Mouse (Mus musculus) limb, embryonic 14.5 days (tissue): ENCODE measurements around the gene Kat2b. TPM values are rescaled to one million over a fixed set of nuclear protein-coding genes. Genes with fewer than 3 reads are reported as not detected.

Source experiments
- ATAC-seq: fragments of 200-750 bp; cut with Nextera tagmentation; 2 replicates; pipeline ENCODE4 v1.8.0; 2017; ENCODE audit warnings: low read depth, moderate number of reproducible peaks, moderate TSS enrichment; ENCODE audit not compliant: low FRiP score
- DNase-seq: peaks from one replicate; pipeline ENCODE4 v3.0.0-alpha.2; 2015; ENCODE audit warnings: low spot score
- H3K27ac ChIP-seq: fragments of 300-500 bp; sonication (generic); replicated peaks from 2 replicates; pipeline ENCODE4 v1.5.1; 2014; ENCODE audit warnings: low read depth, mild to moderate bottlenecking, low read length, moderate library complexity, mixed read lengths
- H3K27me3 ChIP-seq: fragments of 300-500 bp; sonication (generic); 2 replicates; pipeline ENCODE4 v1.6.1; 2014; ENCODE audit warnings: low read length, mixed read lengths; ENCODE audit not compliant: control insufficient read depth, insufficient read depth
- H3K36me3 ChIP-seq: fragments of 300-500 bp; sonication (generic); 2 replicates; pipeline ENCODE4 v1.6.1; 2014; ENCODE audit warnings: mild to moderate bottlenecking, low read length, moderate library complexity, mixed read lengths; ENCODE audit not compliant: control insufficient read depth, insufficient read depth
- H3K4me1 ChIP-seq: fragments of 300-500 bp; sonication (generic); 2 replicates; pipeline ENCODE4 v1.6.1; 2014; ENCODE audit warnings: antibody characterized with exemption, low read length, mixed read lengths; ENCODE audit not compliant: control insufficient read depth, insufficient read depth
- H3K4me2 ChIP-seq: fragments of 300-500 bp; sonication (generic); replicated peaks from 2 replicates; pipeline ENCODE4 v1.6.1; 2014; ENCODE audit warnings: low read depth, mild to moderate bottlenecking, low read length, moderate library complexity; ENCODE audit not compliant: severe bottlenecking
- H3K4me3 ChIP-seq: fragments of 300-500 bp; sonication (generic); replicated peaks from 2 replicates; pipeline ENCODE4 v1.5.1; 2014; ENCODE audit warnings: low read length
- H3K9ac ChIP-seq: fragments of 300-500 bp; sonication (generic); 2 replicates; pipeline ENCODE4 v1.6.1; 2014; ENCODE audit warnings: mild to moderate bottlenecking, low read depth, low read length, moderate library complexity; ENCODE audit not compliant: severe bottlenecking
- H3K9me3 ChIP-seq: fragments of 300-500 bp; sonication (generic); 2 replicates; pipeline ENCODE4 v1.6.1; 2016; ENCODE audit warnings: low read length; ENCODE audit not compliant: control insufficient read depth
- POLR2A ChIP-seq: fragments of 200-500 bp; IDR thresholded peaks from 2 replicates; pipeline ENCODE4 v1.8.0; 2012; ENCODE audit warnings: inconsistent platforms, mild to moderate bottlenecking, moderate library complexity, borderline replicate concordance; ENCODE audit not compliant: insufficient read depth, insufficient read length; ENCODE audit errors: extremely low read depth
- WGBS: fragments of 180-500 bp; shearing (Covaris S2); extraction: QIAGEN DNeasy Blood & Tissue Kit; methylation state at CpG from one replicate; pipeline ENCODE4 v1.1.7; 2014; 5-methylcytosine and 5-hydroxymethylcytosine counted together
- polyA plus RNA-seq, 2 experiments: library from polyadenylated mRNA; depleted of rRNA in 1 of 2; stranded (reverse) in 1 of 2; unstranded in 1 of 2; fragments of >200 nt; fragmentation: Nextera tagmentation in 1 of 2; extraction: Ambion mirVana in 1 of 2; gene quantifications; 2 replicates each; pipeline versions ENCODE4 v1.2.1 to v1.2.3; 2012 to 2014

Gene Kat2b
- polyA plus RNA-seq, 2 experiments: 7.9 to 10.0 TPM

- no peak for TF ChIP-seq POLR2A
- ATAC-seq (no peak), DNase-seq (no peak)
These were observed 24.1 kb upstream of the Kat2b start for GRCm38 (mm10) chr17:53542536-53542935.

GRCm38 (mm10) chr17:53543591-53544324 is 22.9 kb upstream of the Kat2b start:
- Histone ChIP-seq H3K4me3 (no peak overlapping the region), H3K9me3 (no peaks in the 10 kb centered on the region), H3K27ac (peak overlapping the region; percentile 10; the same call in 1 of the 2 replicates), H3K27me3 (no peaks in the 10 kb centered on the region), H3K4me2 (0 out of 2 replicates have a peak overlapping the region, but pooled peaks have one; percentile 7), H3K9ac (no peak overlapping the region; the same call in 1 of the 2 replicates), H3K36me3 (no peaks in the 10 kb centered on the region), H3K4me1 (peaks cover 5% of the 10 kb centered on the region)
- 44% methylated on average over 9 of the region's 9 CpGs for WGBS
- ATAC-seq: 0 out of 2 replicates have a peak, but pooled peaks have one; percentile 47
- no peak for TF ChIP-seq POLR2A
- peak; percentile 83 for DNase-seq

More at GRCm38 (mm10) chr17:53542536-53542935, 24.1 kb upstream of the Kat2b start:
- H3K27me3 ChIP-seq: no peaks in the 10 kb centered on the region
- H3K36me3 ChIP-seq: no peaks in the 10 kb centered on the region
- H3K4me3 ChIP-seq: no peak overlapping the region
- no peak overlapping the region for H3K9ac ChIP-seq
- 90% methylated on average over 4 of the region's 4 CpGs for WGBS
- H3K27ac ChIP-seq: no peak overlapping the region
- no peaks in the 10 kb centered on the region for H3K9me3 ChIP-seq
- peaks cover 5% of the 10 kb centered on the region for H3K4me1 ChIP-seq
- no peak overlapping the region for H3K4me2 ChIP-seq

GRCm38 (mm10) chr17:53551306-53552299 is 15.1 kb upstream of the Kat2b start:
- WGBS: 83% methylated on average over 8 of the region's 8 CpGs
- no peaks in the 10 kb centered on the region for H3K27me3 ChIP-seq
- no peaks in the 10 kb centered on the region for H3K9me3 ChIP-seq
- H3K27ac ChIP-seq: no peak overlapping the region
- H3K4me3 ChIP-seq: no peak overlapping the region
- H3K36me3 ChIP-seq: no peaks in the 10 kb centered on the region
- H3K4me2 ChIP-seq: no peak overlapping the region
- no peak for TF ChIP-seq POLR2A
- no peaks in the 10 kb centered on the region for H3K4me1 ChIP-seq
- DNase-seq: no peak
- no peak for ATAC-seq
- no peak overlapping the region for H3K9ac ChIP-seq

- no peaks in the 10 kb centered on the region for H3K9me3 ChIP-seq
- no peak for TF ChIP-seq POLR2A
- H3K36me3 ChIP-seq: no peaks in the 10 kb centered on the region
- DNase-seq (no peak), ATAC-seq (no peak)
- no peaks in the 10 kb centered on the region for H3K27me3 ChIP-seq
- no peak overlapping the region for H3K4me2 ChIP-seq
- H3K4me1 ChIP-seq: no peaks in the 10 kb centered on the region
- H3K9ac ChIP-seq: no peak overlapping the region
- 68% methylated on average over 4 of the region's 4 CpGs for WGBS
- no peak overlapping the region for H3K27ac ChIP-seq
- H3K4me3 ChIP-seq: no peak overlapping the region
These were observed 12.6 kb upstream of the Kat2b start for GRCm38 (mm10) chr17:53554088-53554487.

GRCm38 (mm10) chr17:53554813-53555212 is 11.8 kb upstream of the Kat2b start:
- Histone ChIP-seq H3K9ac (no peak overlapping the region), H3K9me3 (no peaks in the 10 kb centered on the region), H3K27me3 (no peaks in the 10 kb centered on the region), H3K4me3 (no peak overlapping the region), H3K36me3 (no peaks in the 10 kb centered on the region), H3K27ac (no peak overlapping the region), H3K4me1 (no peaks in the 10 kb centered on the region), H3K4me2 (no peak overlapping the region)
- TF ChIP-seq POLR2A: no peak
- DNase-seq: no peak
- 71% methylated on average over 3 of the region's 3 CpGs for WGBS
- ATAC-seq: no peak
